Mouse (Mus musculus) brown adipose tissue, adult 24 weeks (tissue): Measurements from ENCODE around the gene Smyd2. TPM values are rescaled to one million over a fixed set of nuclear protein-coding genes. Genes with fewer than 3 reads are reported as not detected.

Experiments
- H3K27ac ChIP-seq: fragments of 200-500 bp; replicated peaks from 2 replicates; pipeline ENCODE4 v1.5.1; 2012; ENCODE audit warnings: low read depth, mild to moderate bottlenecking, low read length
- H3K4me1 ChIP-seq: fragments of 200-500 bp; 2 replicates; pipeline ENCODE4 v1.6.1; 2012; ENCODE audit warnings: low read length, mixed read lengths; ENCODE audit not compliant: control insufficient read depth, insufficient read depth, insufficient read length
- H3K4me3 ChIP-seq: fragments of 200-500 bp; 2 replicates; pipeline ENCODE4 v1.5.1; 2012; ENCODE audit warnings: low read depth, mild to moderate bottlenecking, low read length, moderate library complexity; ENCODE audit not compliant: insufficient read depth
- polyA plus RNA-seq: library from polyadenylated mRNA; stranded (reverse); fragments of >200 nt; gene quantifications from 2 replicates; pipeline ENCODE4 v1.2.4, GENCODE M21; 2012; ENCODE audit not compliant: missing spikeins, insufficient read depth, insufficient read length

Smyd2 gene
- polyA plus RNA-seq, 1 experiment, result 21.8 TPM

GRCm38 (mm10) chr1:189898708-189899107, 23.5 kb downstream of the Smyd2 start:
- Histone ChIP-seq H3K4me3 (no peak overlapping the region), H3K4me1 (no peaks in the 10 kb centered on the region), H3K27ac (no peak overlapping the region)

- no peak overlapping the region for H3K27ac ChIP-seq
- no peak overlapping the region for H3K4me3 ChIP-seq
These were observed 24.3 kb downstream of the Smyd2 start for GRCm38 (mm10) chr1:189897861-189898260.

GRCm38 (mm10) chr1:189894191-189894590, 28.0 kb downstream of the Smyd2 start:
- H3K27ac ChIP-seq, result no peak overlapping the region
- no peaks in the 10 kb centered on the region for H3K4me1 ChIP-seq
- no peak overlapping the region for H3K4me3 ChIP-seq

More at GRCm38 (mm10) chr1:189897861-189898260, 24.3 kb downstream of the Smyd2 start:
- no peaks in the 10 kb centered on the region for H3K4me1 ChIP-seq

GRCm38 (mm10) chr1:189888749-189889148, 33.4 kb downstream of the Smyd2 start:
- no peak overlapping the region for H3K27ac ChIP-seq

GRCm38 (mm10) chr1:189887518-189887917, 34.6 kb downstream of the Smyd2 start:
- no peaks in the 10 kb centered on the region for H3K4me1 ChIP-seq
- no peak overlapping the region for H3K4me3 ChIP-seq
- no peak overlapping the region for H3K27ac ChIP-seq

More at GRCm38 (mm10) chr1:189888749-189889148, 33.4 kb downstream of the Smyd2 start:
- Histone ChIP-seq H3K4me1 (no peaks in the 10 kb centered on the region), H3K4me3 (no peak overlapping the region)

GRCm38 (mm10) chr1:189885975-189886374, 36.2 kb downstream of the Smyd2 start:
- Histone ChIP-seq H3K4me1 (no peaks in the 10 kb centered on the region), H3K4me3 (no peak overlapping the region), H3K27ac (no peak overlapping the region)

GRCm38 (mm10) chr1:189884951-189885350, 37.2 kb downstream of the Smyd2 start:
- Histone ChIP-seq H3K4me1 (no peaks in the 10 kb centered on the region), H3K4me3 (no peak overlapping the region), H3K27ac (no peak overlapping the region)

- no peaks in the 10 kb centered on the region for H3K4me1 ChIP-seq
- H3K4me3 ChIP-seq, result no peak overlapping the region
- no peak overlapping the region for H3K27ac ChIP-seq
These were observed 38.5 kb downstream of the Smyd2 start for GRCm38 (mm10) chr1:189883531-189884170.

GRCm38 (mm10) chr1:189882886-189883285, 39.3 kb downstream of the Smyd2 start:
- Histone ChIP-seq H3K4me3 (no peak overlapping the region), H3K27ac (no peak overlapping the region), H3K4me1 (no peaks in the 10 kb centered on the region)

GRCm38 (mm10) chr1:189880745-189881144, 41.4 kb downstream of the Smyd2 start:
- Histone ChIP-seq H3K4me1 (no peaks in the 10 kb centered on the region), H3K4me3 (no peak overlapping the region), H3K27ac (no peak overlapping the region)

- Histone ChIP-seq H3K27ac (no peak overlapping the region), H3K4me3 (no peak overlapping the region), H3K4me1 (no peaks in the 10 kb centered on the region)
These were observed 42.2 kb downstream of the Smyd2 start for GRCm38 (mm10) chr1:189879965-189880364.

- Histone ChIP-seq H3K4me1 (peaks cover 3% of the 10 kb centered on the region; the same call in 1 of the 2 replicates), H3K27ac (no peak overlapping the region), H3K4me3 (no peak overlapping the region)
These were observed 43.0 kb downstream of the Smyd2 start for GRCm38 (mm10) chr1:189879212-189879611.

GRCm38 (mm10) chr1:189876162-189876561, 46.0 kb downstream of the Smyd2 start:
- Histone ChIP-seq H3K4me1 (peaks cover 3% of the 10 kb centered on the region; the same call in 1 of the 2 replicates), H3K4me3 (no peak overlapping the region), H3K27ac (no peak overlapping the region)

GRCm38 (mm10) chr1:189875439-189875861, 46.7 kb downstream of the Smyd2 start:
- Histone ChIP-seq H3K4me3 (no peak overlapping the region), H3K4me1 (peaks cover 3% of the 10 kb centered on the region; the same call in 1 of the 2 replicates), H3K27ac (no peak overlapping the region)

GRCm38 (mm10) chr1:189873591-189873990, 48.6 kb downstream of the Smyd2 start:
- Histone ChIP-seq H3K4me3 (no peak overlapping the region), H3K4me1 (peaks cover 3% of the 10 kb centered on the region; the same call in 1 of the 2 replicates), H3K27ac (no peak overlapping the region)

- Histone ChIP-seq H3K4me3 (no peak overlapping the region), H3K4me1 (peaks cover 3% of the 10 kb centered on the region; the same call in 1 of the 2 replicates), H3K27ac (no peak overlapping the region)
These were observed 50.1 kb downstream of the Smyd2 start for GRCm38 (mm10) chr1:189872050-189872449.
